Mouse (Mus musculus) gastrocnemius, postnatal 4 days (tissue): ENCODE data around the gene Fitm2. TPM values are rescaled to one million over a fixed set of nuclear protein-coding genes. Genes with fewer than 3 reads are reported as not detected.
A peak's percentile ranks its signal among the peaks of the same experiment; 100 is the strongest.

Experiments
- DNase-seq, 2 experiments: peaks; one replicate each; pipeline ENCODE4 v3.0.0; 2021 to 2022; ENCODE audit warnings: low spot score in 2 of 2, mixed read lengths in 2 of 2
- total RNA-seq, 2 experiments: library from RNA; stranded (reverse); gene quantifications; 2 replicates each; pipeline ENCODE4 v1.2.3; 2021

Fitm2 gene
- total RNA-seq, 2 experiments from 2014 or later: 19.6 to 21.6 TPM

- DNase-seq: no peak
Measured at GRCm38 (mm10) chr2:163428346-163429011, 44.0 kb downstream of the Fitm2 start.

GRCm38 (mm10) chr2:163424597-163424996 lies 47.8 kb downstream of the Fitm2 start, which contains the start of gene Oser1:
Gene Oser1 (minus strand): TSS chr2:163424697.
- no peak for DNase-seq

GRCm38 (mm10) chr2:163422895-163423660 lies 49.4 kb downstream of the Fitm2 start:
- DNase-seq: no peak

- no peak for DNase-seq
Measured at GRCm38 (mm10) chr2:163420366-163420886, 52.0 kb downstream of the Fitm2 start.

GRCm38 (mm10) chr2:163419346-163420045 lies 52.9 kb downstream of the Fitm2 start:
- DNase-seq: peak; percentile 99

GRCm38 (mm10) chr2:163418841-163419345 lies 53.5 kb downstream of the Fitm2 start:
- peak; percentile 29 to 66 for DNase-seq

GRCm38 (mm10) chr2:163417830-163418229 lies 54.6 kb downstream of the Fitm2 start:
- DNase-seq: no peak

GRCm38 (mm10) chr2:163417026-163417425 lies 55.4 kb downstream of the Fitm2 start:
- DNase-seq: no peak

Other genes starting within 250 kb of the Fitm2 start
- 100 to 1,000 TPM; 166 to 199 TPM for gene Jph2, start 74.6 kb downstream of the Fitm2 start, total RNA-seq
- gene Oser1, start 47.9 kb downstream of the Fitm2 start, total RNA-seq: 10 to 100 TPM; 31.3 to 33.8 TPM
- gene Gdap1l1, start 34.2 kb downstream of the Fitm2 start, total RNA-seq: not detected
- not detected for gene R3hdml, start 19.7 kb upstream of the Fitm2 start, total RNA-seq
- under 1 TPM; 0.07 to 0.54 TPM for gene Hnf4a, start 34.2 kb upstream of the Fitm2 start, total RNA-seq
- gene Ttpal, start 129.7 kb upstream of the Fitm2 start, total RNA-seq: 10 to 100 TPM; 15.5 to 17.1 TPM
- 100 to 1,000 TPM; 152 to 163 TPM for gene Serinc3, start 172.5 kb upstream of the Fitm2 start, total RNA-seq
- gene Pkig, start 185.8 kb upstream of the Fitm2 start, total RNA-seq: 100 to 1,000 TPM; 153 to 176 TPM